Mouse (Mus musculus): Measurements from ENCODE around the gene Cabp4. TPM values are rescaled to one million over a fixed set of nuclear protein-coding genes. Genes with fewer than 3 reads are reported as not detected.

Gene Cabp4
- not detected for total RNA-seq (2022)

GRCm38 (mm10) chr19:4143759-4144268 lies at the start of gene Cabp4:
Cabp4 (minus strand) TSS chr19:4144033.
- DNase-seq (ENCODE audit: low spot score), result no peak

DNA sequence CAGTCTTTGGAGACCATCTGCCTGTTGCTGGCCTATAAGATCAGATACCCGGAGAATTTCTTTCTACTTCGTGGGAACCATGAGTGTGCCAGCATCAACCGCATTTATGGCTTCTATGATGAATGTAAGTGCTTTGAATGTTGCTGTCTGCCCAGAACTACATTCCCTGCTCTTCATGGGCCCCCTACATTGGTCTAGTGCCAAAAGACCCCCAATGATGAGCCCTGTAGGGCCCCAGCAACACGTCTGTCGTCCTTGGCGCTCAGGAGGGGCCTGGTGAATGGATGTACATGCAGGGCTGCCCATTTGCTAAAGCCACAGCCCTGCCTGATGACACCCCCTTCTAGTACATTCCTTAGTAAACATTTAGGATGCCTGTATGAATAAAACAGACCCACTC lies 49.3 kb upstream of the Cabp4 start:
- DNase-seq (ENCODE audit: low spot score), result no peak

DNA sequence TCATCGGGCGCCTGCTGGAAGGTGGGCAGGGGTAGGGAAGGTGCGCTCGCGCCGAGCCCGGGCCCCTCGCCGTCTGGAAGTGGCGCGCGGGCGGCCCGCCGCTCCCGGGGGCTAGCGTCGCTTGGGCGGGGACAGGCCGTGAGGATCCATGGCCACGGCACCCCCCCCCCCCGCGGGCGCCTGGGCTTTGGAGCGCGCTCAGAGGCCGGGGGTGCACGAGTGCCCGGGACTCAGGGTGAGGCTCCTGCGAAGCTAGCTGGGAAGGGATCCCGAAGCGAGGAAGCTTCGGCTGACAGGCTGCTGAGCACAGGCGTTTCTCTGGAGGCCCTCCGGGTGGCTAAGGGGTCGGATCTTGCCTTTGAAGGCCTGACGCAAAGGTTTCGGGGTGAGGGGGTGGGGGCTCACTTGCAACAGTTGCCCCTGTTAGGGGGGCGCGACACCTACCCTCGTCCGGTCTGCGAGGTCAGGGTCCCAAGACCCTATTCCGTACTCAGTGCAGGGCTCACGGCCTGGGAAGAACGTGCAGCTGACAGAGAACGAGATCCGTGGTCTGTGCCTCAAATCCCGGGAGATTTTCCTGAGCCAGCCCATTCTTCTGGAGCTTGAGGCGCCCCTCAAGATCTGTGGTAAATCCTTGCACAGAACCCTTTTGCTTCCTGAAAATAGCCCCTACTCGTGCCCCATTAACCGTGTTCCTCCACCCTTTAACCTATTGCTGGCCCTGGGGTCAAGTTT lies 48.6 kb upstream of the Cabp4 start:
- DNase-seq (ENCODE audit: low spot score), result no peak

GRCm38 (mm10) chr19:4191528-4192250 lies 47.9 kb upstream of the Cabp4 start, which contains the start of gene Ppp1ca:
Ppp1ca (plus strand) TSS chr19:4192065.
- peak; percentile 92 for DNase-seq (ENCODE audit: low spot score)

GRCm38 (mm10) chr19:4190831-4191334 lies 47.0 kb upstream of the Cabp4 start, which contains the start of gene Tbc1d10c:
Tbc1d10c (minus strand) TSS chr19:4191284.
- DNase-seq (ENCODE audit: low spot score), result no peak

DNA sequence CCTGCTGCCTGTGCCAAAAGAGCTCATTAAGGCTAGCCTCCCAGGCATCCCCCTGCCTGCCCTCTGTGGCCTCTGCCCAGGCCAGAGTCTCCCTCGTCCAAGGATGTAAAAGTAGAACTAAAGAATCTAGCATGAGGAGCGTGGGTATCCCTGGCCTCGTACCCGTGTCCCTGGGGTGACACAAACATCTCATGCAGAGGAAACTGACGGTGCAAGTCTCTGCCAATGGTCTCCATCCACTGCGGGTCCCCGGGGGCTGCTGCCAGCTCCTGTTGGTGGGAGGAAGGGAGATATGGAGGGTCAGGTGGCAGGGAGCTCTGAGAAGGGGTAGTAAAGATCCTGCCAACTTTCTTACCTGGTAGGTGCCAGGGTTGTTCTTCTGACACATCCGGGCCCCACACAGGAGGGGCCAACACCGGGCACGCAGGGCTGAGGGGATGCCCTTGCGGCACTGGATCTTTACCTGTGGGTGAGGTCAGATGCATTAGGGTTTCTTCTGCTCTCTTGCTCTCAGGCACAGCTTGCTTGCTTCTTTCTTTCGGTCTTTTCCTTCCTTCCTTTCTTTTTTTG lies 45.3 kb upstream of the Cabp4 start:
- no peak for DNase-seq (ENCODE audit: low spot score)

DNA sequence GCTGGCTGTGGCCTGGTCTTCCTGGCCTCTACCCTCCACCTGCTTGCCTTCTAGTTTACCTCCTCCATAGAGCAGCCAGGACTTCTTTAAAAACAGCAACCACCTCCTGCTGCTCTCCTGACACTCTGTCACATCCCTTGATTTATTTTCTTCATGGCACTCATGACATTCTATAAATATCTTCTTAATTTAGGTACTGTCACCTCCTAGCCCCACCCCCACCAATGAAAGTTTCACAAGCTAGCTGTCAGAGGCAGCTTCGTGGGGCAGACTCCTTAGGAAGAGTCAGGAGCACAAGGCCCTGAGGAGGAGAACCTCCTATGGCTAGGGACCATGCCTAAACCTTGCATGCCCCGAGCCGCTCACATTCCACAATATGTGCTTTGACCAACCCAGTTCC lies 43.5 kb upstream of the Cabp4 start:
- no peak for DNase-seq (ENCODE audit: low spot score)

GRCm38 (mm10) chr19:4184976-4185975 lies 41.4 kb upstream of the Cabp4 start:
- no peak for DNase-seq (ENCODE audit: low spot score)

DNA sequence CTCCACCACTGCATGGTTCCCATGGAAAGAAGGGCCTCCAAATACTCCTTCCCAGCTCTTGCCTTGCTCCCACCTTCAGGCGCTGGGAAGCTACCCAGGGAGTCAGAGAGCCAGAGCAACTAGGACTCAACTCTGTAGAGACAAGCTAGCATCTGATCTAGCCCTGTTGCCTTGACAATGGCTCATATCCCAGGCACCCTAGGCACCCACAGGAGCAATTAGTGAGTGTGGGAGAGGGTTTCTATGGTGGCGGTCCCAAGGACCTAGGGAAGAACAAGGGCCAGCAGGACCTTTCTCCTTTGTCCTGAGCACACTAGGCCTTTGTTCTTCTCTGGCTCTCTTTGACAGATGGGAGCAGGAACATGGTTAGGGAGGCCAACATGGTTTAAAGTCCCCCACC lies 39.9 kb upstream of the Cabp4 start:
- DNase-seq (ENCODE audit: low spot score), result no peak

DNA sequence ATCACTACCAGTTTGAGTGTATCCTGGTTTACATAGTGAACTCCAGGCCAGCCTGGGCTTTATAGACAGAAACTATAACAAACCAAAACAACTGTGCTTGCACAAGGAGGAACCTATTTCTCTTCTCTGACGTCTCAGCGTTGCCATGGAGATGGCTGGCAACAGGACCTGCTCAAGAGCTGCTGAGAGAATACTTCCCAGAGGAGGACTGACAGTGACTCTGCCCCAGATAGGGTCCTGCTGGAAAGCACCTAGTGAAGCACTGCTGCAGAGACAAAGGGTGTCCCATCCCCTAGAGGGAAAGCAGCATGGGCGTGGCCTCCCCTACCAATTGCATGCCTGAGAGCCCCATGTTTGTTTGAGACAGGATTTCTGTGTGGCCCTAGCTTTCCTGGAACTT lies 38.1 kb upstream of the Cabp4 start:
- DNase-seq (ENCODE audit: low spot score), result no peak

GRCm38 (mm10) chr19:4180411-4180810 lies 36.6 kb upstream of the Cabp4 start:
- no peak for DNase-seq (ENCODE audit: low spot score)

DNA sequence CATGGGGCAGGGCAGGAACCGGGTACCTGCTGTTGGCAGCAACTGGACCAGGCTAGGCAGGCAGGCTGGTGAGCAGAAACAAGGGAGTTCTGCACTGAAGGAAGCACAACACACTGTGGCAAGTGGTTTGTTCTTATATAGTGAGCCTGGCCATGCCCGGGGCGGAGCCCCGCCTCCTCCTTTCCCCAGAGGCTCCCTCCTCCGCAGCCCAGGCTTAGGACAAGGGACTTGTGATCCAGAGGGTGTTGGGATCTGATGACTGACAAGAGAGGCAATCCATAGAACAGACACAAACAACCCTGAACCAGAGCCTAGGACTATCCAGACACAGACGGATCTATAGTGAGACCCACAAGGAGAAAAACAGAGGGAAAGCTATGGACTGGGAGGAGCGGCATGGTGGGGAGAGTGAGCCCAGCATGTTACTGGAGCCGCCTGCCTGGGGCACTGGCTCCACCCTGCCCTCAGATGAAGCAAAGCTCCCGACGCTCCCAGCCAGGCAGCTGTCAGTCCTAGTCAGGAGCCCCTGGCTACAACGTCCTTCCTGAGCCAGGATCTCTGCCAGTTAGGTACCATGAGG lies 31.6 kb upstream of the Cabp4 start, which contains the start of gene Carns1:
TSS of gene Carns1 (minus strand) at position 112 of the 580 bp plus-strand sequence.
- no peak for DNase-seq (ENCODE audit: low spot score)

- DNase-seq (ENCODE audit: low spot score), result no peak
These were observed 29.1 kb upstream of the Cabp4 start for GRCm38 (mm10) chr19:4172925-4173324.

GRCm38 (mm10) chr19:4171393-4172290 lies 27.8 kb upstream of the Cabp4 start:
- DNase-seq (ENCODE audit: low spot score), result no peak

- no peak for DNase-seq (ENCODE audit: low spot score)
These were observed 27.0 kb upstream of the Cabp4 start for GRCm38 (mm10) chr19:4170723-4171392.

DNA sequence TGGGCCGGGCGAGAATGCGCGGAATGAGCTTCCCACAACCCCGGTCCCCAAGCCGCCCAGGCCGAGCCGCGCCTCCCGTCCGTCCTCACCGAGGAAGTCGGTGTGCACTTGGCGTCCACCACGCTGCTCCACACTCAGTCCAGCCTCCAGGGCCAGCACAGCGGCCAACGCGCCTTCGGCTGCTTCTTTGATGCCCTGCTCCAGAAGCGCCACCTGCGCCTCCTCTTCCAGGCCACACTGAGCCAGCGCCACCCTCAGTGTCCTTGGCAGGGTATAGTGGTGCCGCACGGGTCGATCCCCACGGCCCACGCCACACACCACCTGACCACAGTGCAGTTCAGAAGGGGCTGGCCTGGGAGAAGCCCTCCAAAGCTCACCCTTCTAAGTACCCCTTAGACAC lies 26.0 kb upstream of the Cabp4 start:
- DNase-seq (ENCODE audit: low spot score), result no peak

DNA sequence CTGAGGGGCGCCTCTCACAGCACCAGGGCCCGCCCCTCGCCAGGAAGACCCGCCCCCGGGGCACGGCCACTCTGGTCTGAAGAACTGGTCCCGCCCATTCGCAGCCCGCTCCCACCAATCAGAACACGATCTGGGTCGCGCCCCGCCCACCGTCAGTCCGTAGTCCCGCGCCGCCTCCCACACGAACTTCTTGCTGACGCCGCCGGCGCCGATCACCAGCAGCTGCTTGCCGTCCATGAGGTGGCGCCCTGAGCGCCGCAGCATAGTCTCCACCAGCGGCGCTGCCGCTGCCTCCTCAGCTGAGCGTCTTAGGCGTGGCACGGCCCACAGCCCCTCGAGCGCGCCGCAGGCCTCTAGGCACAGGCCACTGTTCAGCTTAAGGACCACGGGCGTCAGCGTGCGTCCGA lies 25.5 kb upstream of the Cabp4 start:
- peak; percentile 99 for DNase-seq (ENCODE audit: low spot score)

DNA sequence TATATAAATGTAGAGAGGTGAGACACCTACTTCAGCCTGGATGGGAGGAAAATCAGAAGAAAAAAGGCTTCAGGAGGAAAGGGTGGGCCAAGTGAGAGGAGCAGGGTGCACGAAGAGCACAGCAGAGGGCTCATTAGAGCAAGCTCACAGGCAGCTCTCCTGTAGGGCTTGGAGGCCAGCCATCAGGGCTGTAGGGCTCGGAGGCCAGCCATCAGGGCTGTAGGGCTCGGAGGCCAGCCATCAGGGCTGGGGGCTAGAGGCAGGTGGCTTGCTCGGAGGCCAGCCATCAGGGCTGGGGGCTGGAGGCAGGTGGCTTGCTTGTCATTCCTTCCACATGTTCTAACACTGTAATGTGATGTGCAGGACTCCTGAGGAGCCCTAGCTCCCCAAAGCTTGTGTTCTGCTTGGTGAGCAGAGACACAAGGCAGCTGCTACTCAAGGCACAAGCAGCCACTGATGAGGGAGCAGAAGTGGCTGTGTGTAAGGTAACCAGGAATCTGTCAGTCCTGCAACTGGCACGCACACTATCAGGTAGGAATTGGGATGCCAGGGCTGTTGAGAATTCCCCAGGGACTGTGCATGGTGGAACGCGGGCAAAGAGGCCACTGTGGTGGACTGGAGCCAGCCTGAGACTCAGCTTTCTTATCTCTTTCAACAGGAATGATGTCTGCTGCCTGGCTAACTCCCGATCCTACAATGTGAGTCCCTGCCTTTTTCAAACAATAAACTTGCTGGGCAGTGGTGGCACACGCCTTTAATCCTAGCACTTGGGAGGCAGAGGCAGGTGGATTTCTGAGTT lies 23.0 kb upstream of the Cabp4 start:
- DNase-seq (ENCODE audit: low spot score), result no peak

Measured in heart, adult 8-10 months (tissue).